Mouse (Mus musculus) lung, postnatal 0 days (tissue): Measurements from ENCODE around the gene Ankrd40.

Source experiments
- CTCF ChIP-seq: IDR thresholded peaks from 2 replicates; pipeline ENCODE4 v1.5.1; 2016; ENCODE audit warnings: antibody characterized with exemption, mild to moderate bottlenecking
- EP300 ChIP-seq: IDR thresholded peaks from 2 replicates; pipeline ENCODE4 v1.6.1; 2016; ENCODE audit warnings: antibody characterized with exemption, mild to moderate bottlenecking, control low read depth

DNA sequence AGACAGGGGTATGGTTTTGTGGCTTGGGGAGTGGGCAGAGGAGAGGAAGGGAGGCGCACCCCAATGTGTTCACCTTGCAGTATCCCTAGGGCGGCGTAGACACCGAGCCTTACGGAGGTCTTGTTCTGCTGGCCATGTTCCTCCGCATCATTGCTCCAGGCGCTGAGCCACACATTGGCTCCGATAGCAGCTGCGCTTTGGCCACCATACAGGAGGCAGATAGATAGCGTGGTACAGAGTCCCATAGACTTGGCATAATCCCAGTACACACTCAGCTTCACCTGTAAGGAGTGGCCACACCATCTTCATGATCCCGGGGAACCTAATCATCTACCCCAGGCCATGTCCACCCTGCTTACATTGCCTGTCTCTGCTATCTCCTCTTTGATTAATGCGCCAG is 31.4 kb downstream of the Ankrd40 start:
- TF ChIP-seq CTCF (no peak), EP300 (no peak)
